Mouse (Mus musculus) fibroblast of lung, adult 2 months (primary cell): ENCODE data around the gene Fndc3c1.
"Not testable (repeated sequence)": the region's sequence is repeated elsewhere in the genome, so short reads cannot be mapped to it uniquely, and the experiment has no call there.

Experiments
- DNase-seq: peaks from one replicate; pipeline ENCODE4 v3.0.0-alpha.2; 2011; ENCODE audit warnings: low read depth

Gene Fndc3c1

DNA sequence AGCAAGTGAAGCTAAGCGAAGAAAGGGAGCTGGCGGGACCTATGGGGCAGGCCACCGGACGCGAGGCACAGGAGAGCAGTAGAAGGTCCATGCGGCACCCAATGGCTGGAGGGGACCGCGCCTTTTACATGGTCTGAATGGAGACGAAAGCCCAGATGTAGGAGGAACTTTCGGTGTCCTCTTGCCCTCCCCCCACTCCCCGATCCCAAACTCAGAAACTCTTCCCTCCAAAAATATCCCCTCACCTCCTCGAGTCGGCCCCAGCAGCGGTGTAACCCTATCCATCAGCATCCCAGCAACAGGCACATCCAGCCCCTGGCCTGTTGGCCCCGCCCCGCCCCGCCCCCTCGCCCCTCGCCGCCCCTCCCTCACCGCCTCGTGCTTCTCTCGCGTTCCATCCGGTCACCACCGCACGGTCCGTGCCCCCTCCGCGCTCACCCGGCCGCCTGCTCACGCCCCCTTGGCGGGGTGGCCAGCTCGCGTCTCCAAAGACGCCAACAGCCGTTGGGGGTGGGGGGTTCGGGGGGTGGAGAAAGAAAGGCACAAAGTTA, at the start of gene Fndc3c1:
Gene Fndc3c1, minus strand, starts transcription at position 301 of the 551 bp plus-strand sequence.
- DNase-seq = no peak

DNA sequence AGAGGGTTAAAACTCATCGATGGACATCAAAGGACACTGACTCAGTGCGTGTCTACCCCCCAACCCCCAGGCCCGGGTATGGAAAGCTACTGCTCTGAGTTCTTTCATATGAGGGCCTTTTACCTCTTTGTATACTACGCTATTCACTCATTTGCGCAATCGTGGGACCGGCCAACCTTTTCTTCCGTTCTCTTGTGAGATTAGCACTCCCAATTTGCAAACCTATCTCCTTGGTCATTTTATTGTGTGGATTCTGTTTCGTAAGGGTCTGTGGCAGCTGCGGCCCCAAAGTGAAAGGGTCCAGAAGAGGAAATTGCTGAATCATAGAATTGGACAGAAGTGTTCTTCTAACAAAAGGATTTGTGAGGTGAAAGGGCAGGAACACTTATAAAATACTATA, 1.2 kb upstream of the Fndc3c1 start:
- no peak for DNase-seq

DNA sequence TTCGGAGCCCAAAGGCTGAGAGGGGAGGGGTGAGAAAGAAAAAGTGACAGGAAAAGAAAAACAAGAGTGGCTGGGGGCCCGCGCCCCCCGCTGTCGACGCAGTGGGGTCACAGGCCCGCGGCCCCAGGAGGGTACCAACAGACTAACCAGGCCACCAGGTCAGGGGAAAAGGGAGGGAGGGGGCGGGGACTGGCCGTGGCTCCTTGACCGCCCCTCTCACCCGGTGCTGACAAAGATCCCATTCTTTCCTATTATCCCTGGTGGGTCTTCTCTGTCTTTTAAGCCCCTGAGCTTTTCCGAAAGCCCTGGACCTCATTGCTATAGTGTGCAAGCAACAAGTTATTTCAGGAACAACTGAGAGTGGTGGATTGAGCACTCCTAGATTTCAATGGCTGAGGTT, 470 bp upstream of the Fndc3c1 start:
- DNase-seq = no peak

DNA sequence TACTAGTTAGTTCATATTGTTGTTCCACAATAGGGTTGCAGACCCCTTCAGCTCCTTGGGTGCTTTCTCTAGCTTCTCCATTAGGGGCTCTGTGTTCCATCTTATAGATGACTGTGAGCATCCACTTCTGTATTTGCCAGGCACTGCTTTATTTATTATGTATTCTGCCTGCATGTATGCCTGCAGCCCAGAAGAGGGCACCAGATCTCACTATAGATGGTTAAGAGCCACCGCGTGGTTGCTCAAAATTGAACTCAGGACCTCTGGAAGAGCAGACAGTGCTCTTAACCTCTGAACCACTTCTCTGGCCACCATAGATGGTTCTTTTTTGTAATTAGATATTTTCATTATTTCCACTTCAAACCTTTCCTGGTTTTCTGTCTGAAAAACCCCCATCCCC, 5.3 kb downstream of the Fndc3c1 start:
- not testable (repeated sequence) for DNase-seq

DNA sequence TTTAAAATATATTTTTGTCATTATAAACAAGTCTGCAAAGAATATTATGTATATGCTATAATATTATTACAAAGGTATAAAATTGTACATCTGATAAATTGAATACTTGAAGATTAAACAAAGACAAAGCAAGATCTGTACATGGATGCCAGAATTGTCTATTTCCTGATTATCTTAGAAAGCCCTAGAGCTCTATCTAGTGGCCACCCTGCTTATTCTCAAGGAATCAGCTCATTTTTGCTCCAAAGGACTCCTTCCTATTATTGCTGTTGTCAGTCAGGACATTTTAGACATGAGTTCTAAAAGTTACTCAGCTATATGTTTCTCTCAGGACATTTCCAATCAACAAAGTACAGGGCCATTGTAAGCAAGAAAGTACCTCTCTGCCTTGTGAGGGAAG, 99.9 kb downstream of the Fndc3c1 start:
- DNase-seq = no peak

DNA sequence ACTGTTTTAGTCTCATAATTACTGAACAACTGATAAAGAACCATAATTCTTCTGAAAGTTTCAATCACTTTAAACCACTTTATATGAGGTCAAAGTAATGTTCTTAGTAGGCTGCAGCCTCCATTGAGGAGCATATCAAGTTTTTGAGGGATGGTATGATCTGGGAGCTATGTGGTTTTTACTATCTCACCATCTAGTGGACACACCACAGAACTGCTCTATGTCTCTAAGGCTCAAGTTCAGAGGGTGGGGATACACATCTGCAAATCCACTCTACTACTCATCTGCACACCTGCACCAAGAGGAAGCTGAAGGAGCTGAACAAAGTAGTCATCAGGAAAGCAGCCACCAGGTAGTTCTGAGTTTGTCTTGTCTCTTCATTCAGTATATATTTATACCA, 104.6 kb downstream of the Fndc3c1 start:
- DNase-seq = no peak
